Mouse (Mus musculus) monocyte, adult 2 months (primary cell): ENCODE measurements at regions not wholly inside any gene's neighbourhood (a gene's known extent, or its start where the extent isn't known, plus 50 kb on each side); places are given as distances from the start of the nearest gene placed in this dataset.

ENCODE experiments used
- DNase-seq, 2 experiments: peaks; one replicate each; pipeline ENCODE4 v3.0.0; 2022; ENCODE audit warnings: low spot score in 2 of 2, low read depth in 1 of 2

DNA sequence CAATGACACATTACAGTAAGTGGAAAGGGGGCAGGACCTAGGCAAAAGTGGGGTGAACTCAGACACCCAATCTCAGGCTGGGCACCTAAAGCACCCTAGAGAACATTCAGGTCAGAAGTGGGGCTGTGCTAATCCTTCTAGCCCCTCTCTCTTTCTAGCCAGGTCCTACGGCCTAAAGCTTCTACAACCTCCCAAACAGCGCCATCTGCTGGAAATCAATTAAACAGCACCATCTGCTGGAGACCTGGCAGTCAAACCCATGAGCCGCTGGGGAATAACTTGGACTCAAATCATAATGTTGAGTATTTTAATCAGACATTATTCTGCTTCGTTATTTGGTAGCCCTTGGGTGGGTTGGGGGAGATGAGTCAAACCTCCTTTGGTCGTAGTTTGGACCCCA is 215.5 kb upstream of the Eef2kmt start:
- no peak for DNase-seq

DNA sequence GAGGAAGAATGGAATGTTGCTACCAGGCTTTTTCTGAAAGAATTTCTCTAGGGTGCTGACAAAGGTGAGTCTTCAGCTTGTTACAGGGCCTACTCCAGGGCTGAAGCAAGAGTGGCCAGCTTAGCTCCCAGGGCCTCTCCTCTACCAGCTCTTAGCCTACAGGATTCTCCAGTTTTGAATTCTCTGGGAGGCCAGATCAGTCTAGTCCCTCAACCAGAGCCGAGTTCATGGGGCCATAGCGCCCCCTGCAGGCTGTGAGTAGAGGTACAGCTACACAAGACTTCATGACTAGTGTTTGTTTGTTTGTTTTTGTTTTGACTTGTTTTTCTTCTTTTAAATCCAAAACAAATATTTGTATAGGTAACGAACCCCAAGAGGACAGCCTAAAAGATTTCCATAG is 211.8 kb upstream of the Eef2kmt start:
- DNase-seq: no peak

DNA sequence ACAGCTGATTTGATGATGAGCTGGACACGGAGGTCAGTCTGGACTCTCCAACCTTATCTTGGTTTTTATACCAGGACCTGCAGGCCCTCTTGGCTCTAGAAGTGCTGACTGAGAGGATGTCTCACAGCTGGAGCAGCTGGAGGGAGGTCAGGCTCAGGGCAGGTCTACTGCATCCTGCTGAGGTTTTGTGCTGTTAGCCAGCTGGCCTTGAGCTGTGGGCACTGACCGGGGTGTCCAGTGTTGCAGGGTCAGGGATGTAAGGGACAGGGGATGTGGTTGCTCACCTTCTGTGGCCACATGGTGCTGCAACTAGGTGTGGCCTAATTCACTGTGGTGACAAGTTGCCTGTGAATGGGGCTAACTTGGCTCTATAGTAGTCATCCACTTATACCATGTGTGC is 211.0 kb upstream of the Eef2kmt start:
- no peak for DNase-seq

DNA sequence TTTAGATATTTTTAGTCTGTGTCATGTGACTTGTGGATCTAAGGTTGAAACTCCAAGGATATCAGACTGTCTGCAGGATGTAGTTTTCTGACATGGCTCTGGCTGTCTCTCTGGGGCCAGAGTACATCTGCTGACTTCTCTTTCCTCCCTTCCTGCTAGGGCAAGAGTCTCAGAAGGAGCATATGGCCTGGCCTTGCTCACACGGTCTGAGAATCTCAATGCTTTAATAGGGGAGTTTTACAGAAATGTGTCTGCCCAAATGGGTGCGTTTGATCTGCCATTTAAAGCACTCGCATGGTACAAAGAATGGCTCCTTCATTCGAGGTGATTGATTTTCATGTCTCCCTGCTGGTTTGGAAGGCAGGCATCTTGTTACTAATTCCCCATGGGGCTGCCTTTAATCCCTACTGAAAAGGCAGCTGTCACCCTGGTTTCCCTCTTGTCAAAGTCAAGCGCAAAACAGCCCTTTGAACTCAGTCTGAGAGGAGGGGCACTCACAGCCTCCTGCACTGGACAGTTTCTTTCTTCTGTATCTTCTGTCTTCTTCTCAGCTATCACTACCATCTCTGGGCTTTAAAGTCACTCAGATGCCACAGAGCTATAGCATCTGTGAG is 199.7 kb upstream of the Eef2kmt start:
- DNase-seq: no peak

DNA sequence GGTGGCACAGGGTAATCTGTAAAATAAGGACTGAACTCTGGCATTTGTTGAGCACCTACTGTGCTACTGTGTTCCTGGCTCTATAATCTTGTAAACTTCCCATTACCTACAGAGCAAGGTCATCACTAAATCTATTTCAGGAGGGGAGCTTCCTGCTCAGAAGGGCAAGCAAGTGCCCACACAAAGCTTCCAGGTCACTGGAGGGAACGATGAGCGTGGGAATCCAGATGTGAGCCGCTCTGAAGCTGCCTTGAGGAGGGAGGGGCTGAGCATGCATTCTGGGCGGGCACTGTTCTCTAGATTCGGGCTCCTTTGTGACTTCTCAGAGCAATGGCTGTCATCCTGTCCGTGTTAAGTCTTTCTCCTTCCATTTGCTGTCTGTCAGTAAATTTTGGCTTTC is 198.5 kb upstream of the Eef2kmt start:
- no peak for DNase-seq

DNA sequence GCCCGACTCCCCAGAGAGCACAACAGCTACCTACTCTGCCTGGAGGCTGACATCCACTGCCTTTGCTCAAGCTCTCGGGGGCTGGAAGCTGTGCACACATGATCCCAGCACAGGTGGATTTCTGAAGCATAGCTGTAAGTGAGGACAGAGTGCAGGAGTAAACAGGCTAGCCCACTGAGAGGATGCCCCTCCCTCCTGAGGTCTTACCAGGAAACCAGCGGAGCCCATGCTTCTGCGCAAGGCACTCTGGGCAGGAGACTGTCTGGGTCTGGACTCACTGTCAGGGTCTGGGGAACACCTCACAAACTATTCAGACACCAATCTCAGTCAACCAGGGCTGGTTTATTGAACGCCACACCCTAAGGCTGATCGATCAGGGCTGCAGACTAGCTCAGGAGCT is 197.2 kb upstream of the Eef2kmt start:
- DNase-seq: no peak

DNA sequence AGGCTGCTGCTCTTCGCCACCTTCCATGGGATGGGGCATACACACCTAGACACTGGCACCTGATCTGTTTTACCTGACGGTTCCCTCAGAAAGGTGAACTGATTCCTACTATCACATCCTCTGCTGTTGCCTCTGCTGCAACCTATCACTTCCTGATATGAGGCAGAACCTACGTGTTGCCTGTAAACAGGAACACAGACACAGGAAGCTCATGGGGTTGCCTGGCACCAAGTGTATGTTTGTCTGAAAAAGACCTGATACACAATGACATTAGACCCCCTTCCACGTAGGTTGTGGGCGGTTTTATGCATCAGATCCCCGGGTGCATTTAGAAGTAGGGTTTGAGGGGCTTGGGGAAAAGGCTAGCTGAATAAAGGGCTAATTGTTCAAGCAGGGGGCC is 190.0 kb upstream of the Eef2kmt start:
- no peak for DNase-seq

DNA sequence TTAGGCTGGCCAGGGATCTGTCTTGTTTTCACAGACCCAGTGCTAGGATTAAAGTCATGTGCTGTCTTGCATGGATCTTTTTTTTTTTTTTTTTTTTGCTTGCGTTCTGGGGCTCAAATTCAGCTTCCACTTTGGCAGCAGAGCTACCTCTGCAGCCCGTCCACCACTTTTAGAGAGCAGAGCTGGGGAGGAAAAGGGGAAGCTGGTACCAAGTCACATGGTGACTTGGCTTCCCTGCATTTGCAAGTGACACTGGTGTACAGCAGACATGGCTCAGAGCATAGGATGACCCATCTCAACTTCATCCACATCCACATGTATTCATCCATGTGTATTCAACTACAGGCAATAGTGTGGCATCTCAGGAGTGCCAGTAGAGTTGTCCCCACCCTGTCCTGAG is 189.0 kb upstream of the Eef2kmt start:
- DNase-seq: no peak

DNA sequence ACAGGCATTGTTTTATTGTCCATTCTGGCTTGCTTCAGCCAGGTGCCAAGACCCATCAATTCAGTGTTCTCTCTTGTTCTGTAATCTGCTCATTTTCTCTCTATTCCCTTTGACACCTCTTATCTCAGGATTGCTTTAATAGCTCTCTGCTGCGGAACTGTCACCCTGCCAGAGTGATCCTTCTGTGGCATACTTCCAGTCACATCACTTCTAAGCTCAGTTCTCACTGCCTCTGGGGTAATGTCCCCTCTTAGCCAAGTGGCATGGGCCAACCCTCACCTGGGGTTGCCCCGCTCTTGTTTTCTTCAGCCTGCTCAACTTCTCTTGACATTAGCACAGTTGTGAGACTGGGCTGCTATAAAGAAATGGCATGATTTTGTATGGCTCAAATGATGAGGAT is 183.9 kb upstream of the Eef2kmt start:
- DNase-seq: no peak

DNA sequence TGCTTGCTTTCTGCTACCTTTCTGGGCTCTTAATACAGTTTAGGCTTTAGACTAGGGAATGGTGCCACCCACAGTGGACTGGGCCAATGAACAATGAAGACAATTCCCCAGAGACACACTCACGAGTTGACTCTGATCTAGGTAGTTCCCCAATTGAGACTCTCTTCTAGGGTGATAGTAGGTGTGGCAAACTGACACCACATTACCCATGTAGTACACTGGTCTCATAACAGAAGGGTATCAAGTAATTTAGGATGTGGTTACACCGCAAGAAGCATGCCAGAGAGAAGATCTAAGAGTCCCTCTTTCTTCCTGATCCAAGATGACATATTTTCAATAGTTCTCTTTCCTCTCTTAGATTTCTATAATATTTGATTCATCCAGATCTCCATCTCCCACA is 182.6 kb upstream of the Eef2kmt start:
- no peak for DNase-seq

DNA sequence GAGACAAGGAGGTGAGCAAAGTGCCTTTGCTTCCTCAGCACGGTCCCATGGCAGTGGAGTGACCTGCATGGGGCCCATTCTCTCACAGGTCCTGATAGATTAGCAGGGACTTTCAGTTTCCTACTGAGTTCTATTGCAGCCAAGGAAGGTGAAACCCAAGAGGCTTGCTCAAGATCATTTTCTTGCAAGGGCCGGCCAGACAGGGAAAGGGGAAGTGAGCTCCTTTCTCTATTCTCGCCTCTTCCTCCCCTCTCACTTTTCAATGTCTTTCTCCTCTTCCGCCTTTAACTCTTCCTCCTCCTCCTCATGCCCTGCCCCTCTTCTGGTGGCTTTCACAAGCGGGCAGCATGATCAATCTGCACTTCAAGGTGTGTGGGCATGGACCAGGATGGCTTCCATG is 175.9 kb upstream of the Eef2kmt start:
- peak; percentile 21 to 26 for DNase-seq

DNA sequence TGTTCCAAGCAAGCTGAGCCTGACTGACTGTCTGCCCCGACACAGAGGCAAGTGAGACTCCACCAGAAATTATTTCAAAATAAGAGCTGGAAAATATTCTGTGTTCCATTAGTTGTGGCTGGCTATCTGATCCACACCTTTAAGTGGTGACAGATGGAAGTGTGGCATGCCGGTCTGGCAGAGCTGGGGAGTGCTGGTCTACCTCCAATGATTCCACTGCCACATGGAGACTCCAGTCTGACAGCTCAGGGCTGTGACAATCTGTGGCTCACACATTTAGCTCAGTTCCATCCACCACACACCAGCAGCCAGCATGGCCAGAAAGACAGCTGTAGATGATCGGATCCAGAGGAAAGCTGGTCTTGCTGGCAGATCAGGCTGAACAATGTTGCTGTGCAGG is 175.3 kb upstream of the Eef2kmt start:
- DNase-seq: no peak

DNA sequence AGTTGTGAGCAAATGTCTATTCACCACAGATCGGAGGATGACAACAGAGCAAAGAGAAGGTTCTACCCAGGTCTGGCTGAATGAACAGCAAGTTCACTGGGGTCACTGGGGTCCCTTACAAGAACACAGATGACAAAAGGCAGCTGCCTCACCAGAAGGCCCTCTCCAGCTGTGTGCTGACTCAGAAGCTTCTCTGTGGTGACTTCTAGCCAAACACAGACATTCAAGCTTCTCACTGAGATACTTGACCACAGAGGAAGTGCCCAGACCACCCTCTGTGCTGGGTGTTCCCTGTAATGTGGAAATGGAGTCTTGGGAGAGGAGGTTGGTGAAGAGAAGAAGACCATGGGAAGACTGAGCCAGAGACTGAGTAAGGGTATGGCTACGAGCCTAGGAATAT is 173.7 kb upstream of the Eef2kmt start:
- no peak for DNase-seq

DNA sequence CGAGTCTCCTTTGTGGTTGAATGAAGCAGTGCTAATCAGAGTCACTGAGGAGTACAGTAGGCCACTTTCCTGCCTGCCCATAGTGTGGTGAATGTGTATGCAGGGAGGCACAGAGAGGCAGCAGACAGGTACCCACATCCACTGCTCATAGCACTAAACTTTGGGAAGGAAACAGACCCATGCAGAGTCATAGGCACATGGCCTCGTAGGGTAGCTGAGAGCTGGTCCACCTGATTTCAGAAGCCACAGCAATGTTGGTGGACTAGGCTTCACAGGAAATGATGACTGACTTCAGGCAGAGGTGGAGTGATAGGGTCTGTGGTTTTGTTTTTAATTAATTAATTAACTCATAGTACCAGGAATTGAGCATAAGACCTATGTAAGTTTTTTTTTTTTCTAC is 170.1 kb upstream of the Eef2kmt start:
- no peak for DNase-seq

DNA sequence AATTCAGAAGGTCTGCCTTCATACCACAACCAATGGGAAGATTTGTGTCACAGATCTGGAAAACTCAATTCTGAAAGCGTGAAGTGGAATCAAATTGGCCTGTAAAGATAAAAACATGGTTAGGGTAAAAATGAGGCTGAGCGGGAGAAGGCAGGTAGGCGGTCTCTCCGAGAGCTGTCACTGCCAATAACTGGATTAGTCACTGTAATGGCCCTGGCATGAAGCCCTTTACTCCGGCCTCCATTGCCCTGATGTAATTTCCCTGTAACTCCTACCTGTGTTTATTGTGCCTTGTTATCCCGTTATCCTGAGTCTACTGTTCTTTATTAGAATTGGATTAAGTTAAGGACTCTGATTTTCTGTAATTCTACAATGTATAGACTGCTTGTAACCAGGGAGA is 166.3 kb upstream of the Eef2kmt start:
- no peak for DNase-seq

DNA sequence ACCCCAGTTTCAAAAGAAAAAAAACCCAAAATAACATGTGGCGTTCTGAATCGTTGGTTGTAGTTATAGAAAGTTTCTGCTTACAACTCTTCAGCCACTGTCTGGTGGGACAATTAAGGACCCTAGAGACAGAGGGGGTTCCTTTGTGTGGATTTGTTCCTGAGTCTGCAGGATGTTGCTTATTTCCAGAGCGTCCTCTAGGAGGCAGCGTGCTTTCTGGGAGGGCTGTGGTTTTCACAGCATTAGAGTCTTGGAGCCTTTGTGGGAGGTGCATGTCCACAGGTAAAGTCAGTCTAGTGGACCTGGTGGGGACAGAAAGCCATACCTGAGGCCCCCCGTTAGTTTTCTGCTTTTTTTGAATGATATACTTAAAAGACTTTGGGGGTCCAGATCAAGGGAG is 165.8 kb upstream of the Eef2kmt start:
- no peak for DNase-seq

DNA sequence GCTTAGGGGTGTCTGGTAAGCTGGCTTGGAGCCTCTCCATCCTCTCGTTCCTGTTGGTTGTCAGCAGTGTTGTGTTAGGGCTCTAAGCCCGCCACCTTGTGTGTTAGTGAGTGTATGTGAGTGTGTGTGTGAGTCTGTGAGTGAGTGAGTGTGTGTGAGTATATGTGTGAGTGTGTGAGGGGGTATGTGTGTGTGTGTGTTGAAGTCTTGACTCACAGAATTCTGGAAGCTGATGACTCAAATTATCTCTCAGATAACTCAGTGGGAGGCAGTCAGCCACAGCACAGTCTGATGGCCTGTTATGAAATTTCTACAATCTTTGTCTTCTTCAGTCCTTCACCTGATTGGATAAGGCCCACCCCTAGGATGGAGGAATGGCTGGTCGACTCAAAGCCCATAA is 163.7 kb upstream of the Eef2kmt start:
- DNase-seq: no peak

DNA sequence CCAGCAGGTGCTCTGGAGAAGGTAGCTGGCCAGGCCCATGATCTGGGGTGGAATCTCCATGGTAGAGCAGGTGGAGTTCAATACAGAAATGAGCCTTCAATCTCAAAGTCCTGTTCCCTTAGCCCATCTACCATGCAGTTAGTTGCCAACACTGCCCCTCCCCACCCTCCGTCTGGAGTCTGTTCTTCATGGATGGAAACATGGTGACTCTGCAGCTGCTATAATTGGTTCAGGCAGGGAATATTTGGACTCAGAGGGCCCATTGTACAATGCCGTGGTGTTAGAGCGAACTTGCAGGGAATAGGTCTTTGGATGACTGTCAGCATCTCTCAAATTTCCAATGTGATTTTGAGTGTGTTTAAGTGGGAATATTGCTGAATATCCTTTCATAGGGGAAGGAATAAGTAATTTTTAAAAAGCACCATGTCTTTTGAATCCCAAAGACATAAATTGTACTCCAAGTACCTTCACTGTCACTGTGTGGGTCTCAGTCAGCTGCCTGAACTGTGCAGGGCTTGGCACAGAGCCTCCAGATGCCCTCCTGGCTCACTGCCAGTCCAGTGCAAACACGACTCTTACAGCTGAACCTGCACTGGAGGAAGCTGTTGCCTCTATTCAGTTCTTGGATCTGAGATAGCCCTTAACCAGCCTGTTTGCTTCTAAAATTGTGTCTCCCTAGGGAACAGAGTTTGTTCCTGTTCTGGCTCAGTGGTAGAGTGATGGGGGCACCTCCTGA is 162.8 kb upstream of the Eef2kmt start:
- no peak for DNase-seq

DNA sequence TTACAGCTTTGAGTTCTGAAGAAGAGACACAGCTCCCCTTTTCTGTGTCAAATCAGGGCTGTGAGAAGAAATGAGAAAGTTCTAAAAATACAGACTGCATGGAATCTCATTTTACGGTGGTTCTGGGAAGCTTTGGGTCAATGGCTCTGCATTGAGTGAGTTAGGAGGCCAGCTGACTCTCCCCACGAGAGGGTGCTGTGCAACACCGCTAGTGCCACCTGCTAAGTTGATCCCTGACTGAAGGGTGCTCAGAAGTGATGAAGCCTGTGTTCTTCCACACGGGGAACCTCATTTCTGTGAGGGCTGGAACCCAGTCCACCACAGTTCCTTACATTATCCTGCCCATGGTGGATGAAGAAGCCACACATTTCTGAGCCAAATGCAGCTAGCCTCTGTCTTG is 159.5 kb upstream of the Eef2kmt start:
- no peak for DNase-seq

DNA sequence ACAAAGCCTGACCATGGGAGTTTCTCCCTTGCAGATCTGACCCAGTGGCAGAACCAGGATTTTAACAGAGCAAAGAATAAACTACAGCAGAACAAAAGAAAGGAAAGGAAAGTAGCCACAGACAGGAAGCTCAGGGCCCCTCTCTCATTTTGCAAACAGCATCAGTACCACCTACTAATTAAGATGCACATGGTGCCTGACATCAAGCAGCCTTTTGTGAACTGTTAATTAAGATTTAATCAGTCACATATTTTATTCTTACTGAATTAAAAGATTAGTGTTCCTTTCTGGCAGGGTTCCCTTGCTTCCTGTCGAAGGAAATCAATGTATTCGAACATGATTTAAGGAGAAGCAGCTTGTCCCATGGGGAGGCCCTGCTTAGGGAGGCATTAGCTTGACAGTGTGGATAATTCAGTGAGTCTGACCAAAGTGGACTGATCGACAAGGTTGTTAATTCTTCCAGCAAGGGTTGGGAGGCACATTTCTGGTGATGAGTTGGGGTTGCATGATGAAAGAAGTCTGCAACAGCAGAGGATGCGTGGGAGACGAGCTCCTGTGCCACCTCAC is 156.1 kb upstream of the Eef2kmt start:
- DNase-seq: no peak

DNA sequence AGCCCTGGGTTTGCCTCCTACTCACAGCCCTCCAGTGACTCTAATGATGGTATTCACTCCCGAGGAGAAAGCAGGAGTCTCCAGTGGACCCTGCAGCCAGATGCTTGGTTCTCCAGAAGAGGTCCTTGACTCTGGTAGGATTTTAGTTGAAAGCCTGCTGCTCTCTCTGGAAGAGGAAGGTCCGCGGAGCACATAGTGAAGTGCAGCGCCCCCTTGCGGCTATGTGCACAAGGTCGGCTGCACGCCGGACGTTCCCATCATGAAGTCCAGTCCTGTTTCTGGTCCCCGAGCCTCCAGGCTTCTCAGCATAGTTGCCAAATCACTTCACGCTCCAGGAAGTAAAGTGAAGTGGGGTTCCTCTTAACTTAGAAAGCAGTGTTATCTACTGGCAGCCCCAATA is 150.9 kb upstream of the Eef2kmt start:
- DNase-seq: peak in 1 of 2 experiments; percentile 31

DNA sequence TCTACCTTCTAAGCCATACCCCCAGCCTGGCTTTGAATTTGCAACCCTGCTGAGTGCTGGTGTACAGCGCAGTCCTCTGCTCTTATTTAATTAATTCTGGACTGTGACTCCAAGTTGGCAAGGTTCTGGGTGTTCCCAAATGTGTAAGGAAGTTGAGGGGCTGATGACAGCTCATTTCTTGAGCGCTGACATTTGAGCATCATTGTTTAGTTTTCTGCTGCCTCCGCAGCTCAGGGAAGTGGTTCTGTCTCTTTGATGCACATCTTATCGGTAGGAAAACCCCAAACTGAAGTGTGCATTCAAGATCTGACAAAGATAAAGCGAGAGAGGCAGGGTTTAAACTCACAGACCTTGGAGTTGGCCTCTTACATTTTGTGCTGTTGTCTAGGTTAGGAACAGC is 137.6 kb upstream of the Eef2kmt start:
- DNase-seq: no peak

DNA sequence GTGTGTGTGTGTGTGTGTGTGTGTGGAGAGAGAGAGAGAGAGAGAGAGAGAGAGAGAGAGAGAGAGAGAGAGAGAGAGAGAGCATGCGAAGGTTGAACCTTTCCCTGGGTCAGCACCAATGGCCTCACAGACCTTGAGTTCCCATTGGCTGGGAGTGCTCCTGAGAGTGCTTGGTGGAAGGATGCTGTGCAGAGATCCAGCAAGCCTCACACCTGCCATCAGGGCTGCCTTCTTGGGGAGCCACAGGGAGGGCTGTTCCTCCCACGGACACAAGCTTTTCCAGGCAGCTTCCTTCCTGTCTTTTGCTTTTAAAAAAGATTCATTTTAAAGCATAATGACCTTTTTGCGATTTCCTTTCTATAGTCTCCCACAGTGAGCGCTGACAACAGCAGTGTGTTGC is 127.1 kb upstream of the Eef2kmt start:
- DNase-seq: no peak
